Mouse (Mus musculus) spleen, adult 18-20 months (tissue): ENCODE measurements around the gene Mcidas.
"Not testable (repeated sequence)": the region's sequence is repeated elsewhere in the genome, so short reads cannot be mapped to it uniquely, and the experiment has no call there.

ENCODE experiments used
- DNase-seq, 2 experiments: peaks; one replicate each; pipeline ENCODE4 v3.0.0; 2022; ENCODE audit warnings: mixed read lengths in 2 of 2

Gene Mcidas

GRCm38 (mm10) chr13:113013174-113013953, 19.7 kb downstream of the Mcidas start:
- DNase-seq = not testable (repeated sequence)

- DNase-seq = no peak
Measured at GRCm38 (mm10) chr13:113021521-113021920, 27.9 kb downstream of the Mcidas start.

- no peak for DNase-seq
Measured at GRCm38 (mm10) chr13:113022467-113022866, 28.8 kb downstream of the Mcidas start.

- no peak for DNase-seq
Measured at GRCm38 (mm10) chr13:113023274-113024143, 29.9 kb downstream of the Mcidas start.

- no peak for DNase-seq
Measured at GRCm38 (mm10) chr13:113031351-113031750, 37.7 kb downstream of the Mcidas start.

- no peak for DNase-seq
Measured at GRCm38 (mm10) chr13:113031792-113032571, 38.3 kb downstream of the Mcidas start.

- no peak for DNase-seq
Measured at GRCm38 (mm10) chr13:113032831-113033230, 39.2 kb downstream of the Mcidas start.

GRCm38 (mm10) chr13:113034271-113034886, 40.7 kb downstream of the Mcidas start:
- DNase-seq = no peak

- DNase-seq = peak; percentile 44 to 46
Measured at GRCm38 (mm10) chr13:113034950-113035421, 41.3 kb downstream of the Mcidas start, which contains the start of gene Cdc20b. Cdc20b (plus strand) TSS chr13:113035111.

GRCm38 (mm10) chr13:113035852-113036251, 42.2 kb downstream of the Mcidas start:
- DNase-seq = peak in 1 of 2 experiments; percentile 40

- DNase-seq = no peak
Measured at GRCm38 (mm10) chr13:113044876-113045275, 51.2 kb downstream of the Mcidas start.

- no peak for DNase-seq
Measured at GRCm38 (mm10) chr13:113045458-113046110, 51.9 kb downstream of the Mcidas start.

- no peak for DNase-seq
Measured at GRCm38 (mm10) chr13:113046211-113046883, 52.7 kb downstream of the Mcidas start, which contains the start of gene Gpx8. Gpx8 (minus strand) TSS chr13:113046410.

- DNase-seq = no peak
Measured at GRCm38 (mm10) chr13:113047018-113047417, 53.4 kb downstream of the Mcidas start.

GRCm38 (mm10) chr13:113047647-113048046, 54.0 kb downstream of the Mcidas start:
- no peak for DNase-seq
